Mouse (Mus musculus) 3T3-L1 (cell line): ENCODE measurements around the gene Smg8.
"Not testable (repeated sequence)": the region's sequence is repeated elsewhere in the genome, so short reads cannot be mapped to it uniquely, and the experiment has no call there.

ENCODE experiments used
- DNase-seq: peaks from one replicate; pipeline ENCODE4 v3.0.0-alpha.2; 2015; ENCODE audit warnings: low read depth, low spot score

The Smg8 gene

DNA sequence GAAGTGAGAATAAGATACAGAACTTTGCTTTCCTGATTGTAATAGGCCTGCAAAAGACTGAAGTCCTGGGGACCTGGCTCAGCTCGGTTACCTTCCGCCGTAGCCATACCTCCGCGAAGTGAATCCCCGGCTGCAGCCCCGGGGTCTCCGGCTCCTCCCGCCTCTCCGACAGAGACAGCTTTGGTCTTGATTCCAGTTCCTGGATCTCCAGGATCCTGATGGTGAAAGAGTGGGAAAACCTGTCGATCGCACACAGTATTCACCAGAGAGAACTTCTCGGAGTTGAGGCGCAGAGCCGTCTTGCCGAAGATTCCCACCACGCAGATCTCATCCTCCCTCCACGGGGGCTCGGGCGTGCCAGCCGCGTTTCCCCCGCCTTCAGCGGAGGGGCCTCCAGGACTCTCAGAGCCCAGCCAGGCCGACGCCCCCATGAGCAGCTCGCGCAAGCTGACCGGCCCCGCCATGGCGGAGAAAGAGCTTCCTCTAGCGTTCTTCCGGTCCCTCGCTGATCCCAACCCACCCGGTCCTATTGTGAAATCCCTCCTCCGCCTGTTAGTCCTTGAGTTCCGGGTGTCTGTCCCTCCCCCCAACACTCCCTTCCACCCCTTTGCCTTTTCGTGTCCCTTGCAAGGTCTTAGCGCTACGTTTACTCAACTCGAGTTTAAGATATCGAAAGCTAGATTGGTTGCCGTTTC lies at the start of gene Smg8:
Gene Smg8 (minus strand): TSS at position 485 of the 695 bp plus-strand sequence.
- DNase-seq: peak; percentile 93

DNA sequence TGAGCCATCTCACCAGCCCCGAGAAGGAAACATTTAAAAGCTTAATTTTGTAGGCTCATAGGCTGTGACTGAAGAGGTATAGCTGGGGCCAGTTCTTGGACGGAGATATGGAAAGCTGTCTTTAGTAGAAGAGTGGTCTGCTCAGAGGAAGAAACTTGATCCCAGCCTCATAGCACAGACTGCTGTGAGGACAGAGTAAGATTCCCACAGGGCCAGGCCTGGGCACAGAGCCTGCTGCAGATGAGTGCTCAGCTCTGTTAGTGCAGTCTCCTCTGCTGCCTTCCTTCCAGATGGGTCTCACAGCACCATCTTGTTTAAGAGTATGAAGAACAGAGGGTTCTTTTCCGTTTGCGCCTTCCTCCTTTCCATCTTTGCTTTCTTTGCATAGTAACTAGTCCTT lies 49.7 kb upstream of the Smg8 start:
- no peak for DNase-seq

DNA sequence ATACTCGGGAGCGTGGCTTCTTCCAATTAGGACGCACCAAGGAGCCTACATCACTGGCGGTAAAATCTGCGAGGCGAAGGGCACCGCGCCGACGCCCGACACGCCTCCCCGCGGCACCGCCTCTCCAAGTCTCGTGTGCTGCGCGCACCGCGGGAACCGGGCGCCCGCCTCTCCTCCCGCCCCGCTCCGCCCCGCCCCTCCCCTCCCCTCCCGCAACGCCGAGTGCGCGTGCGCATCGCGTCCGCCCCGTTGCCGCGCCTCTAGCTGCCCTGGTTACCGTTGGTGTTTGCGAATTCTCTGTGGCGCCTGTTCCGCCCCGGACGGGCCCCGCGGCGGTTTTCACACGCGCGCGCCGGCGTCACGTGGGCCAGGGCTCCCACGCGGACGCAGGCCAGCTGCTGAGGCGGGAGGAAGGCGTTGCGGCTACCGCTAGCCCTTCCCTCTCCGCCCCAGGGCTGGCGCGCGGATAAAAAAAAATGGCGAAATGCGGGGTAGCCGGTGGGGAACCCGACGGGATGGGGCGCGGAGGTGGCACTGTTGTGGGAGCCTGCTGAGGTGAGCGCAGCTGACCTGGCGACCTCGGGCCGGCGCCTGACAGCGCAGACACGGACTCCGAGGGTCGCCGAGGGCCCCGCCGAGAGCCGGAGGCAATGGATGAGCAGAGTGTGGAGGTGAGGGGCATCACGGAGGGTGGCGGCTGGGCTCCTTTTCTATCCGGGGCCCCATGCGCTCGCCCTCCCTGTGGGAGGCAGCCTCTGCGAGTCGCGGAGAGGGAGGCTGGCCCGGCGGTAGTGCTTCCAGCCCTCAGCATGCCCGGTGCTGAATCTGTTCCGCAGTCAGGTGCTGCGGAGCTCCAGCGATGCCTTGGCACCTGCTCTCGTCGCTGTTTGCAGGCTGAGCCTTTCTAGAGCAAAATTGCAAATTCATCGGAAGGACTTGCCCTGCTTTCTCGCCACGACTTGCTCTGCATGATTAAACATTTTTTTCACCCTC lies 40.5 kb upstream of the Smg8 start, which contains the start of gene Trim37:
Gene Trim37 (plus strand): TSS at position 254 of the 993 bp plus-strand sequence.
- peak; percentile 88 for DNase-seq

DNA sequence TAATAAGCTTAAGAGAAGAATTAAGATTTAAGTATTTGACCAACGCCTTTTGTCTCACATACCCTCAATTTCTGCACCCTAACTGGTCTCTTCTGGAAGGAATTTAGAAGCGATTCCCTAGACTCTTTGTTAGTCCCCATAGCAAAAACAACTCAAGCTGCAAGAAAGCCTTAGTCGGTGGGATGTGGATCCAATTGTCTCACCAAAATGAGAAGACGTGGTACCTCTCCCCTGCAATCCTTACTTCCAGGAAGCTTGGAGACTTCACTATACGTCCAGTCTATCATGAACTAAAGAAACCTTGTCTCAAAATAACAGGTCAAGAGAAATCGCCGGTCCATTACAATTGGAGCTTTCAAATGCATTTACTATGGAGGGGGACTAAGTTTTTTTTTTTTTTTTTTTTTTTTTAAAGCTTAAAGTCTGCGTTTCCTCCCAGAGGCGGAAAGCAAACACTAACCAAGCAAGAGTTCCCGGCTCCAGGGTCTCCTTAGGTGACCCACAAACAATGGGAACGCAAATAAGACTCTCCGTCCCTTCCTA lies 39.8 kb upstream of the Smg8 start:
- no peak for DNase-seq

DNA sequence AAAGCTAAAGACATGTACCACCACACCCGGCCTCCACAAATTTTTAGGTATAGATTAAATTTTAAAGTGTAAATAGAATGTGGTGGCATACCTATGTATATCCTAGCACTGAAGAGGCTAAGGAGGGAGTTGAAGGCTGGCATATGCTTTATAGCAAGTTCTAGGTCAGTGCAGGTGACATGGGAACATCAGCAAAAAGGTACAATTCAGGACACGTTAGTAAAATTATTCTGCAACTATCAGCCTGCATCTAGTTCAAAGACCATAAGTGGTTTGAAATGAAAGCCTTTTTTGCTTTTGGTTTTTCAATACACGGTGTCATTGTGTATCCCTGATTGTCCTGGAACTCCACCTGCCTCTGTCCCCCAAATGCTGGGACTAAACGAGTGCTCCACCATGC lies 39.0 kb upstream of the Smg8 start:
- no peak for DNase-seq

DNA sequence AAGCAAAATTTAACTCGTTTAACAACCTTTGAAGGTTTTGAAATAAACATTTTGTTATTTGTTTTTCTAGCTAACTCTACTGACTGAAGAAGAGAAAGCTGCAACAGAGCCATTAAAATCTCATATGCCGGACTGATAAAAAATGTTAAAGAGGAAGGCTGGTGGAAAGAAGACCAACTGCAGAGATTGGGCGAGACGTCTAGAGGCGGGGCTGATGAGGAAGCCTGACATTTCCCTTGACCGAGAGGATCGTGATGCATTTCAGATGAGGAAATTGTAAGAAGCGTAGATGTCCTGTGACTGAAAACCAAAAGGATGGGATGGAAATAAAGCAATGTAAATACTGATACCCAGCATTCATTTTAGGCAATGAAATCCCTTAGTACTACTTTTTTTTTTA lies 35.3 kb upstream of the Smg8 start:
- DNase-seq: no peak

DNA sequence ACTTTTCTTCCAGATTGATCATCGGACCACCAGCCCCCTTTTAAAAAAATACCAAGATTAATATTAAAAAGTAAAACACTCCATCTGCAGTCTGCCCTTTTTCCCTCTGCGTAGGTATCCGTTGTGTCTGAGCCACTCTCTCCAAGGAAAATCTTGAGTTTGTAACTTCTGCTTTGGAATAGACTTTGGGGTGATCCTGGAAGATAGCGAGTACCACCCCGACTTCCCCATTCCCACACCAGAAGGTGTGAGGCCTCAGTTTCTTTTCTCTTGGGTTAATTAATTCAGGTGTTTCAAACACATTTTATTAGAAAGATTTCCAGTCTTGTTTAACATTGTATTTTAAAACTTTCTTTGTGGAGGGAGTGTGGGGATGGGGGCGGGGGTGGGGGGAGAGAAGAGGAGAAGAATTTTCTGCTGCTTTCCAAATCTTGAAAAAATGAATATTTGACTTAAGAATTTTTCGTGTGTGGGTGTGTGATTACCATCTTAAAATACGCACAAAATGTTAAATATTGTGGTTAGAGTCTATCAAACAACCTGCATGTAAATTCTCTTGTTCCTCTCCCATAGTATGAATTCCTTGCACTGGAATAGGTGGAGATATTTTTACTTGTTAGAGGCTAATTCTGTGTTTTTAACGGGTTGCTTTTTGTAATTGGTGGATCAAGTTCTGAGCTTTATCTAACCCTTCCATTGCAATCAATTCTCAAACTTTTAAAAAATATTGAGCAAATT lies 23.8 kb upstream of the Smg8 start:
- no peak for DNase-seq

DNA sequence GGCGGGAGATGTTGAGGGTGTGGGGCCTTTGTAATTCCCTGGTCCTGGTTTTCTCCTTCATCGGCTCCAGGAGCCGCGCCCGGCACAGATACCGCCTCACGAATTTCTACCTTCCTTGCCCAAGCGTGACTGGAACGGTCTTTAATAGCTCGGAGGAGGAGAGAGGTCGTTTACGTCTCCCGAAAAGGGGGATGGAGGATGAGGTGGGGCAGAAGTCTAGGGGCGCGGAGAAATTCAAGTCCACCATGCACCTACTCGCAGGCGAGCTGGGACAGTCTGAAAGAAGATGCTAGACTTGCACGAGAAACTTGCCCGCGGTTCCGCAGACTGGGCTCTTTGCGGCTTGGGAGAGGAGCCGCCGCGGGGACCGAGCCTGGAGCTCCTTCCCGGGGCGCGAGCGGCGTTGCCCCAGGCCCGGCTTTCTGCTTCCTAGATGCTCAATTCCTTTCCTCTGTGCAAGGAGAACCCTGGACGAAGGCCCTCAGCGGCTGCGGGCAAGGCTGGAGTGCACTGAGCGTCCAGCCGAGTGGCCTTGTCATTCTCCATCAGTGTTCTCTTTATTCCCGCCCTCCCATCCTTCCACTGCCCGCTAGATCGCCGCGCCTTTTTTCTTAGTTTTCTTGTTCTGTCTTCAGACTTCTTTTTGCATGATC lies 23.1 kb upstream of the Smg8 start:
- DNase-seq: peak; percentile 44

DNA sequence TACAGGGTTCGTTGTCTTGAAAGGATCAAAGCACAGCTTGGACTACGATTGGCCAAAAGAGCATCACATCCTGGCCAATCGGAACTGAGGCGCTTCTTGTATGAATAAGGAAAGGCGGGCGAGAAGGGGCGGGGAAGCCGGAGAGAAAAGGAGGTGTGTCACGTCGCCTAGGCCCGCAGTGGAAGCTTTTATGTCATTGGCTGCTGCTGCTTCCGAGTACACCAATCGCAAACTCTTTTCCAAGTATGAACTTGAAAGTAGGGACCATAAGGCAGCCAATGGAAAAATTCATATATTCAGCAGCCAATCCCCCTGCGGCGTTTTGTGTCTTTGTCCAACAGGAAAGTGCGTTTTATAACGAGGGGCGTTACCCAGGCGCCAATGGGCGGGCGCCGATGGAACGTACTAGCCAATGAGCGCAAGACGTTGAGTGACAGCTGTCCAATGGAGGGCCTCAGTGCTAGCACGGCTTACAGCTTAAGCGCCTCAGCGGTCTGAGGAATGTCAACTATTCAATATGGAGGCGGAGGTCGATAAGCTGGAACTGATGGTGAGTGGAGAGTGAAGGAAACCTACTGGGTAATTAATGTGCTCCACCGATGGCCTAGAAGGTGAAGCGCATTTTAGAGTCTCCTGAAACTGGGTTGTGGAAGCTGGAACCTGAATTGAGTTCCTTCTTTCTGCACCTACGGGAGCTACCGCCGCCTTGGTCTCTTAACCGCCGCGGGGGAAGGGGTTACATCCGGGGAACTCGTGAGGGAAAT lies 22.4 kb upstream of the Smg8 start, which contains the start of gene Ska2:
Gene Ska2 (plus strand): TSS at position 480 of the 764 bp plus-strand sequence.
- peak; percentile 100 for DNase-seq

DNA sequence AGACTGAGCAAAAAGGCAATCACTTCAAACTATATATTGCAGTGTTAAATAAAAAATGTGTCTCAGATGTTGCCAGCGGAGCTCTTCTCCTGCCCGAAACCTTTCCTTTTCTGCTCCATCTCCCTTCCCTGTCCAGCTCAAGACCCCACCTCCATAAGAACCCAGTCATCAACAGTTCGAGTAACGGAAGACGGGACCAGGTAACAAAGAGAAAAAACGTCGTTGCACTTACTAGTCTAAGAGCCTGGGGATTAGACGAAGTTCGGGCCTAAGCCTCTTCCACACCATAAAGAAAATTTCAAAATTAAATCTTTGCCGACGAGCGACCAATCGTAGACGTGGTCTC lies 21.8 kb upstream of the Smg8 start, which contains the start of gene Prr11:
Gene Prr11 (minus strand): TSS at position 300 of the 346 bp plus-strand sequence.
- DNase-seq: no peak

DNA sequence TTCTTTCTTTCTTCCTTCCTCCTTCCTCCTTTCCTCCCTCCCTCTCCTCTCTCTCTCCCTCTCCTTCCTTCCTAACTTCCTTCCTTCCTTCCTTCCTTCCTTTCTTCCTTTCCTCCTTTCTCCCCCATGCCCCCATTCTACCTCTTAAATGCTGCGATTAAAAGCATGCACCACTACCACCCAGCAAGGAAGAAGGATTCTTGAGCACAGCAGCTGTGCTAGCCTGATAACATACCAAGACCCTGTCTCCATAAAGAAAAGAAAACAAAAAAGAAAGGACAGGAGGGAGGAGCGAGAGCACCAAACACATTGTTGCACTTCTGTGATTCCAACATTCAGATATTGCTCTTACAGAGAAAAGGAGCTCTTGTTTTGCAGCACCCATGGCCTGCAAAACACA lies 568 bp upstream of the Smg8 start:
- no peak for DNase-seq

DNA sequence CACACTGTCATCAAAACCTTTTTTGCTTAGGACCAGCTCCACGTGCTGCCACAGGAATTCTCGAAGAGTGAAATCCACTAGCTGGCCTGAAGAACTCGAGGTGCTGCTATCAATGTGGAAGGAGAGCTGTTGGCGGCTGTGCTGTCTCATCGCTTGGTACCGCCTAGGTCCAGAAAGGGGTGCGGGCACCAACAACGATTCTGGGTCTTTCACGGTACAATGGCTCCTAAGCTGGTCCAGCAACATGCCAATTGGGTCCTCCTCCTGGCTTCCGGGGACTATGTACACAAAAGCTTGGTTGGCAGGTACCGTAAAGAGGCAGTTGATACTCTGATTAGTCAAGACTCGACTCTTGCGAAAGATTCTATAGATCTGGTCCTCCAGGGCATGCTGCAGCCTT lies 1.1 kb downstream of the Smg8 start:
- DNase-seq: no peak

DNA sequence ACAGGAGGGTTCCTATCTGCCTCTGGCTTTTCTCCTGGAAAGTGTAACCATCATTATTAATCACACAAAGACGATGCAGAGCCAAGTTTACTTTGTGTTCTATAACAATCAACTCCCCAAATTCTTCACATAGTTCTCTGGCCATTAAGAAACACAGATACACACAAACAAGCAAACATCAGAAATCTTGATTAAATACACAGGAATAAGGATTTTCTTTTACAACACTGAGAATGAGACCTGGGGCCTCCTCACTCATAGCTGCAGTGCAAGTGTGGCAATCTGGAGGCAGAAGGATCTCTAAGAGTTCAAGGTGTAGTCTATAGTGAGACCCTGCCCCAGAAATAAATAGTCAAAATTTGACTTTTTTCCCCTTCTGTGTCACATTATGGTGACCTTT lies 2.9 kb downstream of the Smg8 start:
- DNase-seq: no peak

DNA sequence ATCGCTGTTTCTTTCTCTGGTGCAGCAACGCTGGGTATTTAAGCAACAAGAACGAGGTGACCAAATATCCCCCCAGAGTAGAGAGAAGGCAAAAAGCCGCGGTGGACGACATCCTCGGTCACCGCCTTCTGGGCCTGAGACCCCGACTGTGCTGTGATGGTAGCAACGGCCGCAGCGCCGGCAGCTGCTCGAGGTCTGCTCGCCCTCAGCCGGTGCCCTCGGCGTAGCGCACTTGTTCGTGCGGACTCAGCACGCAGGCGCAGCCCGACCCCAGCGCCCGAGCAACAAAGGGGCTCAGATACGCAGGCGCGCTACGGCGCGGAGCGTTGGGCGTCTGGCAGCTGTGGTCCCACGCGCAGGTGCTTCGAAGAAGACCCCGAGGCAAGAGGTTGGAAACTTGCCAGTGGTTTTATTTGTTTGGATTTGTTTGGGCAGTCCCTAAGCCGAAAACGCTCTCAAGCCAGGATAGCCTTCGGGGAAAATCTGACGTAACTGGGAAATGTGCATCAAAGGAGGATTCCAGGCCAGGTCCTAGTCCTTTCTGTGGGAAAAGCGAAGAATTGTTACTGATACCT lies 12.6 kb downstream of the Smg8 start, which contains the start of gene Gdpd1:
Gene Gdpd1 (minus strand): TSS at position 197 of the 575 bp plus-strand sequence.
- DNase-seq: peak; percentile 76

DNA sequence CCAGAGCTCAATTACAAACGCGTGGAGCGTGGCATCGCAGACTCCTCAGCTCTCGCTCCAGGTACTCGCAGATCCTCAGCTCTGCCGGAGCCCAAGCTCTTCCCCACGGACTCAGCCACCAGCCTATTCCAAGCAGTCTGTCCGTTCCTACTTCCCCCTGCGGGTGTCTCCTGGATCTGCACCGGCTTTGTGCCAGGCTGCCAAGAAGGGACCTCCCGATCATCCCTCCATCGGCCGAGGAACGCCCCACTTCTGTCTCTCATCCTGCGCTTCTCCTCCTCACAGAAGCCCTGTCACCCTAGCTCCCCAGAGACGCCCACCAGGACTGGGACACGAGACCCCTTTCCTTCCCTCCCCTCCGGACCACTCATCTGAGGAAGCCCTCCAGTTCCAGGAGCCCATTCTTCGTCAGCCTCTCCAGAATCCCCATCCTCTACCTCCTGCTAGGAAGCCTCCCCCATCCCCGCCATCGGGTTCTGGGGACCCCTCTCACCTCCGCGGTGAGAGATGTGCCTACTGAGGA lies 13.2 kb downstream of the Smg8 start:
- peak; percentile 84 for DNase-seq

DNA sequence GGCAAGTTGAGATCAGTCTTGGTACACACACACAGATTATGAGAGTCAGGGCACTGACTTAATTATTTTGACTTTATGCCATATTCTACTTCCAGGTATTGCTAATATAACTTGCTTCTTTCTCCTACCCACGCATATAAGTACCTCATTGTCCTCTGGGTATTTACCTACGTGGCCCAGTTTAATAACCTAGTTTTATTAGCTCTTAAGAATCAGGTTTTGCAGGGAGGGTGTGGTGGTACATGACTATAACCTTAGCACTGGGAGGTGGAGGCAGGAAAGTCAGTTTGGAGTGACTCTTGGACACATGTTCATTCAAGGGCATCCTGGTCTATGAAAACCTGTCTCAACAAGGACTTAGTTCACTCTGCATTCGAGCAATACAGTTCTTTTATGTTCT lies 24.5 kb downstream of the Smg8 start:
- no peak for DNase-seq

DNA sequence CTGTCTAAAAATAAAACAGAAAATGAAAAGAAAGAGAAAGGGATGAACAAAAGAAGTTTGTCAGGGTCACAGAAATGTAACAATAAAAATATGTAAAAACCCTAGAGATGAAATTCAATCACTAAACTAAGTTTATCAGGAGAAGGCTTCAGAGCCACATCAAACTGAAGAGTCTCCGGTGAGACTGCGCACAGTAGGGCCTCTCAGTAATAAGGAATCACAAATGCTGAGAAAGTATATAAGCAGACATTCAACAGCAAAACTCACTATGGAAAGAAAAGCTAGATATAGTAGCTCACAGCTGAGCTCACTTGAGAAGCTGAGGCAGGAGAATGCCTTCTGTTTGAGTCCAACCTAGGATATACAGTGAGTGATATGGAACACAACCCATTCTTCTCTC lies 26.2 kb downstream of the Smg8 start:
- DNase-seq: no peak

DNA sequence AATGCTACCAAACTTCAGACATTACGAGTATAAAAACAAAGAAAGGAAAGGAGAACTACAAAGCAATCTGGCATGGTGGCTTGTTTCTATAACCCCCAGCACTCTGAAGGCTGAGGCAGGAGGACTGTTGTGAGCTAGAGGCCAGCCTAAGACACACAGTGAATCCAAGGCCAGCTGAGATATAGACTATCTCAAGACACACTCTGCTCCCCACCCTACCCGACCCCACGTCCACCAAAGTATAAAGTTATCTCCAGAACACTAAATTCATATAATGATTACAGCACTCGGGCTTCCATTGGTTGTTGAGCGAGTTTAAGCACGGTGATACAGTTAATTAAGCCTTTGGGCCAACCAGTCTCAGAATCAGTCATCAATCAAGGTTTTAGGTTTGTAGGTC lies 30.3 kb downstream of the Smg8 start:
- DNase-seq: no peak

DNA sequence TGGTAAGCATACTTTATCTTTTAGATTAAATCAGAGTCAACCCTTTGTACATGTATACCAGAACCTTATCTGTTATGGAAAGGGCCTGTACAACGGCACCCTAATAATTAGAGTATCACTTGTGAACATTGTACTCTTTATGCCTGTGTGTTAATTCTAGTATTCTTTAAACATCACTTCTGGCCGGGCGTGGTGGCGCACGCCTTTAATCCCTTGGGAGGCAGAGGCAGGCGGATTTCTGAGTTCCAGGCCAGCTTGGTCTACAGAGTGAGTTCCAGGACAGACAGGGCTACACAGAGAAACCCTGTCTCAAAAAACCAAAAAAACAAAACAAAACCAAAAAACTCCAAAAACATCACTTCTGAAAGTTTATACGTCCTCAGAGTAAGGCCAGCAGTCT lies 37.7 kb downstream of the Smg8 start:
- not testable (repeated sequence) for DNase-seq

DNA sequence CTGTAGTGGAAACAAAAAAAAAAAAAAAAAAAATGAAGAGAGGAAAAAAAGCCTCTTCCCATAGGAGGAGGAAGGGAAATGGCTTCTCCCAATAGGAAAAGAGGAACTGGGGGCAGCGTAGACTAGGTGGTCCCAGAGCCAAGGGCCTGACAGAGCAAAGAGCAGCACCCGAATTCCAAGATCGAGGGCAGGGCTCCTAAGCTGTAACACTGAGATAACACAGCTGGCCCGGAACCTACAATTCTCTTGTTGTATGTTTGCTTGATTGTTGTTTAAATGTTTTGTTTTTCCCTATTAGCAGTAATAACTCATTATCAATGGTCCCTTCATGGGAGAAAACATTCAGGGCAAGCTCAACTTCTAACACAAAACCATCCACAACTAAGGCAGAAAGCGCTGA lies 39.6 kb downstream of the Smg8 start:
- DNase-seq: no peak
